Mouse (Mus musculus) embryonic facial prominence, embryonic 13.5 days (tissue): ENCODE measurements around the gene Myh10. TPM values are rescaled to one million over a fixed set of nuclear protein-coding genes. Genes with fewer than 3 reads are reported as not detected.
A peak's percentile ranks its signal among the peaks of the same experiment; 100 is the strongest.

Source experiments
- ATAC-seq: fragments of 200-750 bp; cut with Nextera tagmentation; 2 replicates; pipeline ENCODE4 v1.8.0; 2017; ENCODE audit warnings: low read depth; ENCODE audit not compliant: insufficient number of reproducible peaks, insufficient read depth, low FRiP score, low TSS enrichment
- H3K27ac ChIP-seq: fragments of 300-500 bp; sonication (generic); 2 replicates; pipeline ENCODE4 v1.5.1; 2015; ENCODE audit warnings: moderate library complexity, mild to moderate bottlenecking, inconsistent platforms
- H3K27me3 ChIP-seq: fragments of 300-500 bp; sonication (generic); 2 replicates; pipeline ENCODE4 v1.6.1; 2015; ENCODE audit warnings: mild to moderate bottlenecking, inconsistent platforms
- H3K36me3 ChIP-seq: fragments of 300-500 bp; sonication (generic); 2 replicates; pipeline ENCODE4 v1.6.1; 2015; ENCODE audit warnings: mild to moderate bottlenecking, inconsistent platforms
- H3K4me1 ChIP-seq: fragments of 300-500 bp; sonication (generic); 2 replicates; pipeline ENCODE4 v1.6.1; 2015; ENCODE audit warnings: inconsistent platforms
- H3K4me2 ChIP-seq: fragments of 300-500 bp; sonication (generic); 2 replicates; pipeline ENCODE4 v1.6.1; 2015; ENCODE audit warnings: moderate library complexity, mild to moderate bottlenecking, inconsistent platforms
- H3K4me3 ChIP-seq: fragments of 300-500 bp; sonication (generic); 2 replicates; pipeline ENCODE4 v1.5.1; 2015; ENCODE audit warnings: mild to moderate bottlenecking, inconsistent platforms
- H3K9ac ChIP-seq: fragments of 300-500 bp; sonication (generic); 2 replicates; pipeline ENCODE4 v1.6.1; 2015; ENCODE audit warnings: mild to moderate bottlenecking, inconsistent platforms
- H3K9me3 ChIP-seq: fragments of 300-500 bp; sonication (generic); 2 replicates; pipeline ENCODE4 v1.6.1; 2016; ENCODE audit warnings: inconsistent platforms
- WGBS: fragments of 180-500 bp; shearing (Covaris S2); methylation state at CpG from one replicate; pipeline ENCODE4 v1.1.7; 2015; ENCODE audit warnings: mixed read lengths; 5-methylcytosine and 5-hydroxymethylcytosine counted together
- polyA plus RNA-seq: library from polyadenylated mRNA; unstranded; fragments of >200 nt; fragmentation: Nextera tagmentation; extraction: Ambion mirVana; gene quantifications from 2 replicates; pipeline ENCODE4 v1.2.1, GENCODE M21; 2015

Gene Myh10
- polyA plus RNA-seq, 1 experiment from 2014 or later = 126 TPM

GRCm38 (mm10) chr11:68780466-68781114 is 89.2 kb downstream of the Myh10 start:
- 89% methylated on average over 14 of the region's 14 CpGs for WGBS
- Histone ChIP-seq H3K4me1 (no peaks in the 10 kb centered on the region), H3K9me3 (no peaks in the 10 kb centered on the region), H3K27ac (no peak overlapping the region), H3K9ac (no peak overlapping the region), H3K36me3 (peaks cover 91% of the 10 kb centered on the region), H3K4me2 (no peak overlapping the region), H3K4me3 (no peak overlapping the region), H3K27me3 (no peaks in the 10 kb centered on the region)
- ATAC-seq = no peak

DNA sequence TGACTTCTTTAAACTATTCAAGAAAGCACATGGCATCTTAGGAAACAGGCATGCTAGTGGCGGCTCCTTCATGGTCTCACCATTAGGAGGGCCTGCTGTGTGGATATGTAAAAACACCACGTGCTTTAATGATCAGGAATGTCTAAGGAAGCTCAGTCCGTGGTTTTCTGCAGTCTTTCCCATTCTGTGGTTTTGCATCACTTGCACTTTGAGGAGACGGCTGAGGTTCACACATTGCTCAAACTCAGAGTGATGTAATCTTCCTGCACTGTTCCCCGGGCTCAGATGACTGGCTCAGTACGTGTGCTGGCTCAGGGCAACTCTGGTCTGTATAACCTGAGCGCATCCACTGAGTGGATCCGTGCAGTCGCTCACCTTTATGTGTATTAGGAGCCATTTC is 91.0 kb downstream of the Myh10 start:
- Histone ChIP-seq H3K27ac (no peak overlapping the region), H3K4me3 (no peak overlapping the region), H3K27me3 (no peaks in the 10 kb centered on the region), H3K4me2 (no peak overlapping the region), H3K4me1 (peaks cover 3% of the 10 kb centered on the region; the same call in 1 of the 2 replicates), H3K9ac (no peak overlapping the region), H3K36me3 (peaks cover 89% of the 10 kb centered on the region), H3K9me3 (no peaks in the 10 kb centered on the region)
- WGBS = 74% methylated on average over 9 of the region's 9 CpGs
- no peak for ATAC-seq

DNA sequence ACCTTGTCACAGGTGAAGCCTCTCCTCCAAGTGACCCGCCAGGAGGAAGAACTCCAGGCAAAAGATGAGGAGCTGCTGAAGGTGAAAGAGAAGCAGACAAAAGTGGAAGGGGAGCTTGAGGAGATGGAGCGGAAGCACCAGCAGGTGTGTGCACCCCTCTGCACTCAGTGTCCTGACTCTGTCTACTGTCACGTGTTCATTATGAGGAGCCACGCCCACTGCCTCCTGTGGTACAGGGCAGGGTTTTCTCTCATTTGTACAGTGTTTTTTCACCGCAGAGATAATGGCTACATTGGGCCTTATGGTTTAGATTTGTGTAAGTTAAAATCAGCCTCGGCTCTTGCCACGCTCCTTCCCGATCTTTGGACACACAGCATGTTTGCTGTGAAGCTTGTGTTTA is 94.5 kb downstream of the Myh10 start:
- Histone ChIP-seq H3K9ac (no peak overlapping the region), H3K36me3 (peaks cover 96% of the 10 kb centered on the region), H3K4me1 (peaks cover 3% of the 10 kb centered on the region; the same call in 1 of the 2 replicates), H3K4me3 (no peak overlapping the region), H3K27ac (no peak overlapping the region), H3K9me3 (no peaks in the 10 kb centered on the region), H3K27me3 (no peaks in the 10 kb centered on the region), H3K4me2 (no peak overlapping the region)
- ATAC-seq = no peak
- WGBS = 70% methylated on average over 8 of the region's 8 CpGs

GRCm38 (mm10) chr11:68787222-68787621 is 95.9 kb downstream of the Myh10 start:
- ATAC-seq = no peak
- no peaks in the 10 kb centered on the region for H3K9me3 ChIP-seq
- no peak overlapping the region for H3K4me3 ChIP-seq
- H3K27ac ChIP-seq = no peak overlapping the region
- H3K36me3 ChIP-seq = peaks cover 96% of the 10 kb centered on the region
- WGBS = 88% methylated on average over 9 of the region's 9 CpGs
- H3K9ac ChIP-seq = no peak overlapping the region
- H3K27me3 ChIP-seq = no peaks in the 10 kb centered on the region
- H3K4me1 ChIP-seq = peaks cover 3% of the 10 kb centered on the region; the same call in 1 of the 2 replicates
- no peak overlapping the region for H3K4me2 ChIP-seq

DNA sequence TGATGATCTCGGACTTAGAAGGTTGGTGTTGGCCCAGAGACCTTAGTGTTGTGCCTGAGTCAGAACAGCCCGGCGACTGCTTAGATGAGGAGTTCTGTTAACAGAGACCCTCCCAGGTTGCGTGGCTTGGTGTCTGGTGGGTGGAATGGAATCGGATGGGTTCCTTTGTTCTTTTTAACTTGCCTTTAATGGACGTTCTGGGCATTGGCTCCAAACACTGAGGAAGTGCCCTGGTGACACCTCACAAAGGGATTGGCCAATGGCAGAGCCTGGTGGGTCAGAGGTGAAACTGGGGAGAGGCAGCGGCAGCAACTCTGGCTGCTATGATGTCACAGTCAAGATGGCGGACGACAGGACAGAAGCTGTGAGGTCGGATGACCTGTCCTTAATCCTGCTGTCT is 99.4 kb downstream of the Myh10 start:
- 87% methylated on average over 10 of the region's 10 CpGs for whole genome bisulfite sequencing
- Histone ChIP-seq H3K9ac (no peak overlapping the region), H3K4me1 (peaks cover 3% of the 10 kb centered on the region; the same call in 1 of the 2 replicates), H3K4me3 (no peak overlapping the region), H3K27ac (no peak overlapping the region), H3K9me3 (no peaks in the 10 kb centered on the region), H3K36me3 (peaks cover 98% of the 10 kb centered on the region), H3K4me2 (no peak overlapping the region), H3K27me3 (no peaks in the 10 kb centered on the region)
- no peak for ATAC-seq

- Histone ChIP-seq H3K27ac (peak overlapping the region; percentile 34; the same call in 1 of the 2 replicates), H3K27me3 (no peaks in the 10 kb centered on the region), H3K4me2 (no peak overlapping the region), H3K9me3 (no peaks in the 10 kb centered on the region), H3K9ac (no peak overlapping the region), H3K36me3 (peaks cover 97% of the 10 kb centered on the region), H3K4me1 (no peaks in the 10 kb centered on the region), H3K4me3 (no peak overlapping the region)
- no peak for ATAC-seq
- 78% methylated on average over 9 of the region's 9 CpGs for whole genome bisulfite sequencing
Observed at GRCm38 (mm10) chr11:68791794-68792193, 100.4 kb downstream of the Myh10 start.

DNA sequence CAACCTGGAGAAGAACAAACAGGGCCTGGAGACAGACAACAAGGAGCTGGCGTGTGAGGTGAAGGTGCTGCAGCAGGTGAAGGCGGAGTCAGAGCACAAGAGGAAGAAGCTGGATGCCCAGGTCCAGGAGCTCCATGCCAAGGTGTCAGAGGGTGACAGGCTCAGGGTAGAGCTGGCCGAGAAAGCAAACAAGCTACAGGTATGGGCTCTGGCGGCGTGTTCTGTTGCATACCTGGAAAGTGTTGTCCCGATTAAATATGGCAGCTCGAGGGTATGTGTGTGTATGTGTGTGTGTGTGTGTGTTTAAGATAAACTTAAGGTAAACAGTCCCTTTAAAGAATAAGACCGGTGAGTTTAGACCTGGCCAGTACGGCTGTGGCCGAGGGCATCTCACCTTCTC is 106.9 kb downstream of the Myh10 start:
- H3K27me3 ChIP-seq = no peaks in the 10 kb centered on the region
- no peak overlapping the region for H3K4me2 ChIP-seq
- H3K4me3 ChIP-seq = no peak overlapping the region
- no peak overlapping the region for H3K9ac ChIP-seq
- no peaks in the 10 kb centered on the region for H3K9me3 ChIP-seq
- no peaks in the 10 kb centered on the region for H3K4me1 ChIP-seq
- H3K27ac ChIP-seq = no peak overlapping the region
- peaks cover 98% of the 10 kb centered on the region for H3K36me3 ChIP-seq
- ATAC-seq = no peak
- WGBS = 95% methylated on average over 10 of the region's 10 CpGs

DNA sequence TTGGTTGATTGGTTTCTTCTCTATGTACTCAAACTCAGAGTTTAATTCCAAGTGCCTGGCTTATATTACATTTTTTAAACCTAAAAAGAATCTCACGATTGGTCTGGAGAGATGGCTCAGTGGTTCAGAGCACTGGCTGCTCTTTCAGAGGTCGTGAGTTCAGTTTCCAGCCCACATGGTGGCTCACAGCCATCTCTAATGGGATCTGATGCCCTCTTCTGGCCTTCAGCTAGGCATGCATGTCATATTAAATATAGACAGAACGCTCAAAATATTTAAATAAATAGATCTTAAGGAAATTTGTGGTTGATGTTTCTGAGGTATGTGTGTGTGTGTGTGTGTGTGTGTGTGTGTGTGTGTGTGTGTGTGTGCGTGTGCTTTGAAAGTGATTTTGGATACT is 113.8 kb downstream of the Myh10 start:
- H3K36me3 ChIP-seq = peaks cover 98% of the 10 kb centered on the region
- no peaks in the 10 kb centered on the region for H3K27me3 ChIP-seq
- 53% methylated on average over 4 of the region's 4 CpGs for WGBS
- no peaks in the 10 kb centered on the region for H3K4me1 ChIP-seq
- no peak overlapping the region for H3K4me2 ChIP-seq
- H3K9me3 ChIP-seq = no peaks in the 10 kb centered on the region
- no peak overlapping the region for H3K4me3 ChIP-seq
- no peak for ATAC-seq
- no peak overlapping the region for H3K27ac ChIP-seq
- no peak overlapping the region for H3K9ac ChIP-seq

- peaks cover 98% of the 10 kb centered on the region for H3K36me3 ChIP-seq
Observed at GRCm38 (mm10) chr11:68807787-68808186, 116.4 kb downstream of the Myh10 start.

GRCm38 (mm10) chr11:68811881-68812577 is 120.7 kb downstream of the Myh10 start:
- 81% methylated on average over 9 of the region's 9 CpGs for WGBS
- Histone ChIP-seq H3K4me3 (no peak overlapping the region), H3K36me3 (peaks cover 95% of the 10 kb centered on the region), H3K9ac (no peak overlapping the region), H3K27ac (no peak overlapping the region), H3K4me1 (no peaks in the 10 kb centered on the region), H3K4me2 (no peak overlapping the region), H3K9me3 (no peaks in the 10 kb centered on the region), H3K27me3 (no peaks in the 10 kb centered on the region)
- no peak for ATAC-seq

More at GRCm38 (mm10) chr11:68807787-68808186, 116.4 kb downstream of the Myh10 start:
- Histone ChIP-seq H3K9ac (no peak overlapping the region), H3K4me2 (no peak overlapping the region), H3K4me1 (no peaks in the 10 kb centered on the region), H3K27me3 (no peaks in the 10 kb centered on the region), H3K27ac (no peak overlapping the region), H3K9me3 (no peaks in the 10 kb centered on the region), H3K4me3 (no peak overlapping the region)
- ATAC-seq = no peak
- 38% methylated on average over 6 of the region's 6 CpGs for WGBS

DNA sequence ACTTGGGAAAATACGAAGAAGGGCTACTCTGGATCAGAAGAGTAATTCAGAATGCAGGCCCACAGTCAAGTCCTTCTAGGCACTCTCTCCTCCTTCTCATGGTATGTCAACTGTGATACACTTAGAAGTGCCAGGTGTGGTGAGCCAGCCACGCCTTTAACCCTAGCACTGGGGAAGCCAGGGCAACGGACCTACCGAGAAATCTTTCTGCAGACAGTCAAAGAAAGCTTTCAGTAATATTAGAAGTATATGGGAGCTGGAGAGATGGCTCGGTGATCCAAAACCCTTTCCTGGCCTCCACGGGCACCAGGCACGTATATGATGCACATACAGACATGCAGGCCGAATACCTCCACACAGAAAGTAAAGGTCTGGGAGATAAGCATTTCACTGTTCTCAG is 127.1 kb downstream of the Myh10 start:
- Histone ChIP-seq H3K36me3 (peaks cover 86% of the 10 kb centered on the region), H3K27me3 (no peaks in the 10 kb centered on the region), H3K27ac (no peak overlapping the region), H3K9me3 (no peaks in the 10 kb centered on the region), H3K4me1 (no peaks in the 10 kb centered on the region), H3K4me3 (no peak overlapping the region), H3K9ac (no peak overlapping the region), H3K4me2 (no peak overlapping the region)
- 87% methylated on average over 8 of the region's 8 CpGs for WGBS
- no peak for ATAC-seq

DNA sequence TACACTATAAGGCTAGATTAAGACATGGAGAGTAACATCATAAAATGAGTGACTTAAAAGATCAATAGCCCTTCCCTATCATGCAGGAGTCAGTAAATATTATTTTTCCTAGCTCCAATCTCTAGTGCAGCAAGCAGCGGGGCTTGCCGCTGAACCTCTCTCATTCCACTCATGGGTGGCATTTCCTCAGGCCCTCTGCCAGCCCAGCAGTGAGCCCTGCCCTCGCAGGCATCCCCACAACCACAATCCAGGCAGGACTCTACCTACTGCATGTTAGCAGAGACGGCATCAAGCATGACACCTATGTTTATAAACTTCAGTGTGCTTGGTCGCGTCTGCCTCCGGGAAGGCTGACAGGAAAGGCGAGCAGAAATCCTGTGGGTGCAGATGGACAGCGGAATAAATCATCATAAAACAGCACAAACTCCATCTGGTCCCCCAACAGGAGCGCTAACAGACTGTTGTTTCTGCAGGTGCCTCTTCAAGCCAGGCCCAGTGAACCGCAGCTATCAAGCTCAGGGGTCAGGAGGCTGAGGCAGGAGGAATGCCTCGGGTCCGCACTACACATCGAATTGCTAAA is 128.0 kb downstream of the Myh10 start:
- H3K4me1 ChIP-seq = no peaks in the 10 kb centered on the region
- WGBS = 92% methylated on average over 14 of the region's 14 CpGs
- no peaks in the 10 kb centered on the region for H3K27me3 ChIP-seq
- no peak overlapping the region for H3K27ac ChIP-seq
- H3K9ac ChIP-seq = no peak overlapping the region
- no peak overlapping the region for H3K4me3 ChIP-seq
- no peaks in the 10 kb centered on the region for H3K9me3 ChIP-seq
- peaks cover 82% of the 10 kb centered on the region for H3K36me3 ChIP-seq
- H3K4me2 ChIP-seq = no peak overlapping the region
- no peak for ATAC-seq
